8 mouse cellular contexts compared by ENCODE assay signal in genomic region chr7:79786295-79786694, GRCm38 (mm10). TPM values are rescaled to one million over a fixed set of nuclear protein-coding genes. Genes with fewer than 3 reads are reported as not detected.
DNase-seq lines count a peak whose midpoint lies in the region; ATAC-seq and TF ChIP-seq lines count a peak whose summit lies in the region.

No protein-coding gene starts in this region.

- TF ChIP-seq POLR2A in cortical plate, adult 2 months (IDR thresholded peaks at IDR 0.05; ENCODE audit: extremely low read depth, insufficient read depth, low read length), result no peak
- no peak for TF ChIP-seq POLR2A in myocyte (IDR thresholded peaks at IDR 0.05; ENCODE audit: insufficient read length, low read depth)

- H3K79me2 ChIP-seq in myocyte (ENCODE audit: control insufficient read depth, insufficient read depth), result no peaks in the 10 kb centered on the region

- H3K4me2 ChIP-seq in limb, embryonic 13.5 days (replicated peaks), result no peak overlapping the region
- H3K4me2 ChIP-seq in myocyte (ENCODE audit: low read depth), result peak overlapping the region; percentile 24
- H3K4me2 ChIP-seq in stomach, embryonic 16.5 days (ENCODE audit: low read depth, low read length), result no peak overlapping the region

- 17% methylated on average over 6 of the region's 6 CpGs for WGBS in limb, embryonic 13.5 days
- WGBS in stomach, embryonic 16.5 days, result 22% methylated on average over 6 of the region's 6 CpGs

- TF ChIP-seq CTCF in cortical plate, adult 2 months (IDR thresholded peaks at IDR 0.05; ENCODE audit: extremely low read depth, insufficient read depth, low read length), result peak; percentile 75

- peaks cover 35% of the 10 kb centered on the region for H3K27me3 ChIP-seq in limb, embryonic 13.5 days
- peaks cover 11% of the 10 kb centered on the region for H3K27me3 ChIP-seq in myocyte (ENCODE audit: control insufficient read depth, insufficient read depth, insufficient read length)
- H3K27me3 ChIP-seq in stomach, embryonic 16.5 days (ENCODE audit: control insufficient read depth, insufficient read depth, low read length), result peaks cover 7% of the 10 kb centered on the region

- H3K4me3 ChIP-seq in cortical plate, adult 2 months (ENCODE audit: insufficient read depth, low read length), result no peak overlapping the region
- no peak overlapping the region for H3K4me3 ChIP-seq in limb, embryonic 13.5 days
- no peak overlapping the region for H3K4me3 ChIP-seq in myocyte
- no peak overlapping the region for H3K4me3 ChIP-seq in stomach, embryonic 16.5 days (replicated peaks; ENCODE audit: low read length)

- no peaks in the 10 kb centered on the region for H3K4me1 ChIP-seq in cortical plate, adult 2 months (ENCODE audit: control insufficient read depth, insufficient read depth, low read length)
- H3K4me1 ChIP-seq in limb, embryonic 13.5 days, result 0 out of 2 replicates have a peak, but pooled peaks cover 9% of the 10 kb centered on the region
- H3K4me1 ChIP-seq in stomach, embryonic 16.5 days (ENCODE audit: control insufficient read depth, insufficient read depth, low read length), result no peaks in the 10 kb centered on the region

- H3K9me3 ChIP-seq in limb, embryonic 13.5 days, result no peaks in the 10 kb centered on the region
- no peaks in the 10 kb centered on the region for H3K9me3 ChIP-seq in stomach, embryonic 16.5 days (replicated peaks; ENCODE audit: control insufficient read depth, low read length)

- no peak overlapping the region for H3ac ChIP-seq in myocyte (ENCODE audit: control insufficient read depth, insufficient read length)

- H3K27ac ChIP-seq in cortical plate, adult 2 months (ENCODE audit: insufficient read depth, low read length), result no peak overlapping the region
- H3K27ac ChIP-seq in limb, embryonic 13.5 days, result no peak overlapping the region
- H3K27ac ChIP-seq in stomach, embryonic 16.5 days (ENCODE audit: low read length), result no peak overlapping the region

- ATAC-seq in limb, embryonic 13.5 days (ENCODE audit: low FRiP score, low read depth), result peak; percentile 48; the same call in 1 of the 2 replicates
- peak; percentile 62; the same call in 1 of the 2 replicates for ATAC-seq in stomach, embryonic 16.5 days (ENCODE audit: insufficient read depth, low FRiP score)

- DNase-seq in urinary bladder, postnatal 14 days (ENCODE audit: low spot score), result peak; percentile 74
- no peak for DNase-seq in urinary bladder, postnatal 10 days (ENCODE audit: low spot score)
- peak; percentile 46 to 56 for DNase-seq in gastrocnemius, postnatal 4 days (ENCODE audit: low spot score in 2 of 2)
- DNase-seq in kidney, adult 9 months, result peak; percentile 84

- H3K9ac ChIP-seq in limb, embryonic 13.5 days, result no peak overlapping the region
- no peak overlapping the region for H3K9ac ChIP-seq in stomach, embryonic 16.5 days (ENCODE audit: low read length)

- no peaks in the 10 kb centered on the region for H3K36me3 ChIP-seq in limb, embryonic 13.5 days
- H3K36me3 ChIP-seq in myocyte (ENCODE audit: control insufficient read depth, insufficient read depth), result no peaks in the 10 kb centered on the region
- H3K36me3 ChIP-seq in stomach, embryonic 16.5 days (ENCODE audit: control insufficient read depth, insufficient read depth, low read length), result no peaks in the 10 kb centered on the region

TF ChIP-seq in myocyte, 11 proteins besides CTCF, POLR2A, EP300 and RAD21:
- TF ChIP-seq TCF12 (IDR thresholded peaks at IDR 0.05; ENCODE audit: insufficient read depth, poor library complexity, severe bottlenecking) (no peak), TCF3 (IDR thresholded peaks at IDR 0.05; ENCODE audit: insufficient read length, low read depth) (no peak), E2F4 (IDR thresholded peaks at IDR 0.05; ENCODE audit: insufficient read depth) (no peak), POLR2AphosphoS2 (IDR thresholded peaks at IDR 0.05; ENCODE audit: insufficient read length, low read depth) (no peak), REST (IDR thresholded peaks at IDR 0.05; ENCODE audit: insufficient read depth, insufficient read length) (no peak), USF1 (IDR thresholded peaks at IDR 0.05; ENCODE audit: low read depth) (no peak), MYOG (IDR thresholded peaks at IDR 0.05; ENCODE audit: control insufficient read depth in 1 of 3, insufficient read depth in 1 of 3, insufficient read length in 2 of 3, low read depth in 2 of 3) (no peak), SRF (IDR thresholded peaks at IDR 0.05; ENCODE audit: control insufficient read depth, insufficient read length, low read depth) (no peak), MYOD1 (IDR thresholded peaks at IDR 0.05; ENCODE audit: control insufficient read depth in 1 of 3, insufficient read length in 2 of 3, low read depth in 2 of 3) (no peak), CEBPB (IDR thresholded peaks at IDR 0.05; ENCODE audit: insufficient read depth, poor library complexity, severe bottlenecking) (no peak)

RNA-seq across cellular contexts. Expression of gene Mesp1, which starts 7.3 kb away (rescaled TPM):
- polyA plus RNA-seq in cortical plate, adult 2 months (2012; rRNA removed), result 0.08 and 0.19 TPM in 2 replicates
- total RNA-seq in gastrocnemius, postnatal 4 days (2021), result not detected
- not detected in 2 replicates for polyA plus RNA-seq in limb, embryonic 13.5 days (2015; fragmentation: Nextera tagmentation; extraction: Ambion mirVana)
- not detected for polyA plus RNA-seq in myocyte (2012; fragmentation: generic; extraction: Trizol)
- 0.17 TPM in 1 of 2 replicates, not detected in the other for polyA plus RNA-seq in stomach, embryonic 16.5 days (2015; fragmentation: Nextera tagmentation; extraction: Ambion mirVana)

RNA-seq across cellular contexts. Expression of gene Mesp2, which starts 24.2 kb away (rescaled TPM):
- 0.91 and 0.98 TPM in 2 replicates for polyA plus RNA-seq in cortical plate, adult 2 months (2012; rRNA removed)
- under 1 TPM; 0.18 to 0.37 TPM for total RNA-seq in gastrocnemius, postnatal 4 days (2021)
- 0.19 and 0.22 TPM in 2 replicates for polyA plus RNA-seq in limb, embryonic 13.5 days (2015; fragmentation: Nextera tagmentation; extraction: Ambion mirVana)
- not detected for polyA plus RNA-seq in myocyte (2012; fragmentation: generic; extraction: Trizol)
- polyA plus RNA-seq in stomach, embryonic 16.5 days (2015; fragmentation: Nextera tagmentation; extraction: Ambion mirVana), result 1.3 TPM in 2 replicates

RNA-seq across cellular contexts. Expression of gene Wdr93, which starts 43.3 kb away (rescaled TPM):
- polyA plus RNA-seq in cortical plate, adult 2 months (2012; rRNA removed), result 0.15 and 0.48 TPM in 2 replicates
- under 1 TPM; 0.20 to 0.67 TPM for total RNA-seq in gastrocnemius, postnatal 4 days (2021)
- 0.11 and 0.27 TPM in 2 replicates for polyA plus RNA-seq in limb, embryonic 13.5 days (2015; fragmentation: Nextera tagmentation; extraction: Ambion mirVana)
- 0.10 TPM for polyA plus RNA-seq in myocyte (2012; fragmentation: generic; extraction: Trizol)
- 0.25 and 0.47 TPM in 2 replicates for polyA plus RNA-seq in stomach, embryonic 16.5 days (2015; fragmentation: Nextera tagmentation; extraction: Ambion mirVana)

RNA-seq across cellular contexts. Expression of gene Pex11a, which starts 43.4 kb away (rescaled TPM):
- polyA plus RNA-seq in cortical plate, adult 2 months (2012; rRNA removed), result 11.4 and 12.4 TPM in 2 replicates
- 1 to 10 TPM; 2.6 to 4.2 TPM for total RNA-seq in gastrocnemius, postnatal 4 days (2021)
- 9.9 and 11.7 TPM in 2 replicates for polyA plus RNA-seq in limb, embryonic 13.5 days (2015; fragmentation: Nextera tagmentation; extraction: Ambion mirVana)
- polyA plus RNA-seq in myocyte (2012; fragmentation: generic; extraction: Trizol), result 5.9 TPM
- 11.5 and 11.9 TPM in 2 replicates for polyA plus RNA-seq in stomach, embryonic 16.5 days (2015; fragmentation: Nextera tagmentation; extraction: Ambion mirVana)

RNA-seq across cellular contexts. Expression of gene Plin1, which starts 53.6 kb away (rescaled TPM):
- 0.23 TPM in 1 of 2 replicates, not detected in the other for polyA plus RNA-seq in cortical plate, adult 2 months (2012; rRNA removed)
- 10 to 100 TPM; 26.6 to 62.1 TPM for total RNA-seq in gastrocnemius, postnatal 4 days (2021)
- not detected in 2 replicates for polyA plus RNA-seq in limb, embryonic 13.5 days (2015; fragmentation: Nextera tagmentation; extraction: Ambion mirVana)
- polyA plus RNA-seq in myocyte (2012; fragmentation: generic; extraction: Trizol), result not detected
- polyA plus RNA-seq in stomach, embryonic 16.5 days (2015; fragmentation: Nextera tagmentation; extraction: Ambion mirVana), result not detected in 2 replicates
